Mouse (Mus musculus) lung, adult 2 months (tissue): ENCODE data around the gene Sfxn5. TPM values are rescaled to one million over a fixed set of nuclear protein-coding genes. Genes with fewer than 3 reads are reported as not detected.

Experiments
- DNase-seq: peaks from one replicate; pipeline ENCODE4 v3.0.0; 2022
- H3K4me1 ChIP-seq: fragments of 200-500 bp; 2 replicates; pipeline ENCODE4 v1.6.1; 2011; ENCODE audit warnings: low read length; ENCODE audit not compliant: control insufficient read depth, insufficient read depth
- H3K4me3 ChIP-seq: fragments of 200-500 bp; replicated peaks from 2 replicates; pipeline ENCODE3; 2011; ENCODE audit warnings: low read depth, mild to moderate bottlenecking, control low read depth, low read length; ENCODE audit errors: extremely low read depth
- CTCF ChIP-seq: fragments of 200-500 bp; IDR thresholded peaks from 2 replicates; pipeline ENCODE4 v1.5.1; 2011; ENCODE audit warnings: mild to moderate bottlenecking, low read length, control low read depth; ENCODE audit not compliant: insufficient read depth
- POLR2A ChIP-seq: fragments of 200-500 bp; IDR thresholded peaks from 2 replicates; pipeline ENCODE4 v1.6.1; 2011; ENCODE audit warnings: low read depth, mild to moderate bottlenecking, control low read depth, low read length, borderline replicate concordance; ENCODE audit errors: extremely low read depth
- WGBS: fragments of 180-500 bp; shearing (Covaris S2); methylation state at CpG from one replicate; pipeline ENCODE4 v1.1.7; 2018; 5-methylcytosine and 5-hydroxymethylcytosine counted together
- polyA plus RNA-seq: library from polyadenylated mRNA; depleted of rRNA; stranded (reverse); fragments of >200 nt; gene quantifications from 2 replicates; pipeline ENCODE4 v1.2.3, GENCODE M21; 2012

Sfxn5 gene
- polyA plus RNA-seq, 1 experiment: 8.0 TPM

GRCm38 (mm10) chr6:85354709-85355108, 21.5 kb upstream of the Sfxn5 start:
- DNase-seq: no peak
- 73% methylated on average over 6 of the region's 6 CpGs for WGBS
- Histone ChIP-seq H3K4me3 (no peak overlapping the region), H3K4me1 (no peaks in the 10 kb centered on the region)
- TF ChIP-seq POLR2A (no peak), CTCF (no peak)

- TF ChIP-seq POLR2A: no peak
- no peak for TF ChIP-seq CTCF
Observed at GRCm38 (mm10) chr6:85353706-85354105, 20.5 kb upstream of the Sfxn5 start.

GRCm38 (mm10) chr6:85350157-85350556, 16.9 kb upstream of the Sfxn5 start:
- no peak for DNase-seq
- no peaks in the 10 kb centered on the region for H3K4me1 ChIP-seq
- 78% methylated on average over 1 of the region's 1 CpGs for WGBS
- TF ChIP-seq POLR2A (no peak), CTCF (no peak)
- H3K4me3 ChIP-seq: no peak overlapping the region

More at GRCm38 (mm10) chr6:85353706-85354105, 20.5 kb upstream of the Sfxn5 start:
- no peak for DNase-seq
- no peak overlapping the region for H3K4me3 ChIP-seq
- H3K4me1 ChIP-seq: no peaks in the 10 kb centered on the region
- WGBS: 75% methylated on average over 3 of the region's 3 CpGs

- no peak for TF ChIP-seq CTCF
- no peak for TF ChIP-seq POLR2A
- DNase-seq: no peak
- Histone ChIP-seq H3K4me1 (no peaks in the 10 kb centered on the region), H3K4me3 (no peak overlapping the region)
- WGBS: 70% methylated on average over 7 of the region's 7 CpGs
Observed at GRCm38 (mm10) chr6:85349246-85349645, 16.0 kb upstream of the Sfxn5 start.

GRCm38 (mm10) chr6:85348133-85348532, 14.9 kb upstream of the Sfxn5 start:
- WGBS: 88% methylated on average over 11 of the region's 11 CpGs
- TF ChIP-seq POLR2A (no peak), CTCF (no peak)
- Histone ChIP-seq H3K4me1 (no peaks in the 10 kb centered on the region), H3K4me3 (no peak overlapping the region)
- DNase-seq: no peak

- WGBS: 41% methylated on average over 6 of the region's 6 CpGs
- no peaks in the 10 kb centered on the region for H3K4me1 ChIP-seq
- no peak for TF ChIP-seq POLR2A
- peak; percentile 86 for TF ChIP-seq CTCF
- H3K4me3 ChIP-seq: no peak overlapping the region
- DNase-seq: peak; percentile 78
Observed at GRCm38 (mm10) chr6:85346028-85346634, 12.9 kb upstream of the Sfxn5 start.

- no peak for DNase-seq
- TF ChIP-seq CTCF: no peak
- no peak for TF ChIP-seq POLR2A
- H3K4me1 ChIP-seq: no peaks in the 10 kb centered on the region
- H3K4me3 ChIP-seq: no peak overlapping the region
Observed at GRCm38 (mm10) chr6:85344929-85345328, 11.7 kb upstream of the Sfxn5 start.

- no peaks in the 10 kb centered on the region for H3K4me1 ChIP-seq
- 88% methylated on average over 8 of the region's 8 CpGs for WGBS
- DNase-seq: no peak
- no peak for TF ChIP-seq CTCF
- TF ChIP-seq POLR2A: no peak
- H3K4me3 ChIP-seq: no peak overlapping the region
Observed at GRCm38 (mm10) chr6:85343027-85343426, 9.8 kb upstream of the Sfxn5 start.

GRCm38 (mm10) chr6:85341814-85342501, 8.7 kb upstream of the Sfxn5 start:
- TF ChIP-seq POLR2A (no peak), CTCF (no peak)
- 79% methylated on average over 13 of the region's 13 CpGs for WGBS
- no peak for DNase-seq
- no peaks in the 10 kb centered on the region for H3K4me1 ChIP-seq
- H3K4me3 ChIP-seq: no peak overlapping the region

GRCm38 (mm10) chr6:85340184-85340583, 7.0 kb upstream of the Sfxn5 start:
- no peak for DNase-seq
- 76% methylated on average over 12 of the region's 12 CpGs for WGBS
- Histone ChIP-seq H3K4me1 (no peaks in the 10 kb centered on the region), H3K4me3 (no peak overlapping the region)
- TF ChIP-seq POLR2A: no peak
- no peak for TF ChIP-seq CTCF
